Mouse (Mus musculus) gastrocnemius, adult 18-20 months (tissue): ENCODE measurements around the gene Wbp2. TPM values are rescaled to one million over a fixed set of nuclear protein-coding genes. Genes with fewer than 3 reads are reported as not detected.

Experiments used
- DNase-seq: peaks from one replicate; pipeline ENCODE4 v3.0.0; 2021; ENCODE audit warnings: low spot score
- total RNA-seq, 2 experiments: library from RNA; stranded (reverse); gene quantifications; 2 replicates each; pipeline ENCODE4 v1.2.3; 2021

The Wbp2 gene
- total RNA-seq, 2 experiments from 2014 or later, result 91.4 to 92.8 TPM

DNA sequence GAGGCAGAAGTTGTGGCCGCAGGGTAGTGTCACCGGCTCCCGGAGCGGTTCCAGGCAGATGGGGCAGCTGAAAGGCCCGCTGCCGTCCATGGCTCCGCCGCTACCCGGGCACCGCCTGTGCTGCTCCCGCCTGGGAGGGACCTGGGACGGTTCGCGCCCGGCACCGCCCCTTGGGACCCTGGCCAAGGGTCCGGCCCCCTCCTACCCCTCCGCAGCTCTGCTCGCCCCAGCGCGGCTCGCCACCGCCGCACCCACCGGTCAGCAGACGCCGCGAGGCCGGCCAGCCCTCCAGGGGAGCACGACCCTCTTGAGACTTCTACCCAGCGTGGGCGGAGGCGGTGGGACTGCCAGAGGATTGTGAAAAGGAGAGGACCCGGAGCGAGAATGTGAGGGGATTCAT lies 23.3 kb upstream of the Wbp2 start:
- DNase-seq, result peak; percentile 84

DNA sequence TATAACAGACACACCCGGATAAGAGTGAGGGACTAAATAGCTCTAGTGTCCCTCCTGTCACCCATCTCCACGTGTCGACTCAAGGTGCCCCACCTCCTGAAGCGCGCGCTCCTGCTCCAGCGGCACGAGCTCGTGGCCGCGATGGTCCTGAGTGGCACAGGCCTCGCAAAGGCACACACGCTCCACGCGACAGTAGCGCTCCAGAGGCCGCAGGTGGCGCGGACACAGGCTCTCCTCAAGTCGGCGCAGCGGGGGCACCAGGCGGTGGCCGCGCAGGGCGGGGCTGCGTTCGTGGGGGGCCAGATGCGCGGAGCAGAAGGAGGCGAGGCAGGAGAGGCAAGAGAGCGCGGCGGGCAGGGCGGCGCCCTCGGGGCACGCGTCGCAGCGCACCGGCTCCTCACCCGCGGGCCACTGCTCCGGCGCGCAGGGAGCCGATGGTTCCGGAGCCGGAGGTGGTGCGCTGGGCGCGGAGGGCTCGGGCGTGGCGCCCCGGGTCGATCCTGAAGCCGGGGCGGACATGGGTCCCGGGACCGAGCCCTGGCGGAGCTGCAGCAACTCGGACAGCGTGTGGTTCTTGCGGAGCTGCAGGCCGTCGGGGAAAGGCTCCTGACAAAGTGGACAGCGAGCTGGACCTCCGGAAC lies 22.8 kb upstream of the Wbp2 start:
- no peak for DNase-seq

DNA sequence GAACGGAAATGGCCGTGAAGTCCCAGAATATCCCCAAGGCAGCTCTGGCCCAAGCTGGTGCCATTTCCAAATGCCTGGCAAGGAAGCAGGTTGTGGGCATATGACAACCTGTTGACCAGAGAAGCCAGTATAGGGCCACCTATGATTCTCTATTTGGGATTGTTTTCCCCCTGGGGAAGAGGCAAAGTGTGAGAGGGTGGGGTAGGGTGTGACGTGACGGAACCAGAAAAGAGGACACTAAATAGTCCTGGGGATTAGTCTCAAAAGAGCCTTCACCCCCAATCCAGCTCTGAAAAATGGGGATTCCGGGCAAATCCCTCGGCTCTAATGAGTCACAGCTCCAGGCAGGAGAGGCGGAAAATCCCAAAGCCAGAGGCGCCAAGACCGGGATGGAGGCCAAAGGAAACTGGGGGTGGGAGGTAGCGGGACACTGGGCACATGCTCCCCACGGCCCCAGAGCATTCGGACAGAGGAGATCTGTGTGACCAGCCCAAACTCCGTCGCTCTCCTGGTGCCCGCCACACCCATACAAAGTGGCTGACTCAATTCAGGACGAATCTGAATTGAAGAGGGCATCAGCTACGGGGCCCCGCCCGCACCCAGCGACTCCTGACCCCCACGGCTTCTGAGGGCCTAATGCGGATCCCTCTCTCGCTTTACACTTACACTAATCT lies 21.8 kb upstream of the Wbp2 start:
- peak; percentile 81 for DNase-seq

DNA sequence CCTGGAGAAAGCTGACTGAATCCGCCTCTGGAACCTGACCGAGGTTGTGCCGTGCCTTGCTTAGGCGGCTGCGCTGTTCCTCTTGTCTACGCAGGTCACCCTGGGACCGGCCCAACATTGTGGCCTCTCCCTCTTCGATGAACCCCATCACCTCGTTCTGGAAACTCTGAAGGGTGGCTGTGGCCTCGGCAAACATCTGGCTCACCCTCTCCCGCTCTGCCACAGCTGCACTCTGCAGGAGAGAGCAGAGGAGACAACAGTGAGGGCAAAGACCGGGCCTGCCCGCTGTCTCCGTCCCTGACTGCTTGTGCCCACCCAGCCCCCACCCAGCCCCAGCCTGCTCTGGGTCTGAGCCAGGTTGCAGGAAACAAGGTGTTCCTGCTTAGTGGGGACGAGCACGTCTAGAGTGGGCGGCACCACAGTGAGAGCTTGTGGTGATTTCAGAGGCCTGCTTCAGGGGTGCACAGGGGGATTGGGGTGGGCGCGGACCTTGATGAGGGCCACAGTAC lies 21.0 kb upstream of the Wbp2 start:
- no peak for DNase-seq

DNA sequence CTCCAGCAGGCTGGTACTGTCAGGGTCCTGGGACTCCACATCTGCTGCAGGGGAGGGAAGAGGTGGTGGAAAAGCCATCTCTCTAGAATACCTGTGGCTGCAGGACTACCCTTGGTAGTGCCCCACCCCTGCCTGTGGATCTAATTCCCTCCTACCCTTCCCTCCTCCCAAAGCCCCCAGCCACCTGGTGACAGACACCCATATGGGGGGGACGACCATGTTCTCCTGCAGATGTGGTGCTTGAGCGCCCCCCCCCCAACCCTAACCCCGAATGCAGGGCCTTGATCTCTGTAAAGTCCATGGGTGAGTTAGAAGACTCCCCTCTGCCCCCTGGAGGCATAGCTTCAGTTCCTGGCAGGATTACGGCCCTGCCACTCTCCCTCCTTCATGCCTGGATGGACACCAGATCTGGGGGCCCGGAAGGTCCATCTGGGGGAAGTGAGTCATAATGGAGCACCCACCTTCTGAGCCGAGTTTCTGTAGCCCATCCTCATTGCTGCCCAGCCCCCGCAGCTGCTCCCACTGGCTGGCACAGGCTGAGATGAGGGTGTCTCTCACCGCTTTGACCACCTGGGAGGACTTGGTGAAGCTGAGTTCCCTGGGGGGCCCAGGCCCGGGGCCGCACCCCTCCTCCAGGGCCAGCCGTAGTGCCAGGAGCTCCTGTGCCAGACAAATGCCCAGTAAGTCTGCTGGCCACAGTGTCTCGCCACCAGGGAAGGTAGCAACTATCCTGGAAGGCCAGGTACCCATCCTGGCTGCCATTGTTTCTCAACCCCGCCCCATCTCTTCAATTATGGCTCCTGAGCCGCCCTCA lies 20.4 kb upstream of the Wbp2 start:
- DNase-seq, result no peak

DNA sequence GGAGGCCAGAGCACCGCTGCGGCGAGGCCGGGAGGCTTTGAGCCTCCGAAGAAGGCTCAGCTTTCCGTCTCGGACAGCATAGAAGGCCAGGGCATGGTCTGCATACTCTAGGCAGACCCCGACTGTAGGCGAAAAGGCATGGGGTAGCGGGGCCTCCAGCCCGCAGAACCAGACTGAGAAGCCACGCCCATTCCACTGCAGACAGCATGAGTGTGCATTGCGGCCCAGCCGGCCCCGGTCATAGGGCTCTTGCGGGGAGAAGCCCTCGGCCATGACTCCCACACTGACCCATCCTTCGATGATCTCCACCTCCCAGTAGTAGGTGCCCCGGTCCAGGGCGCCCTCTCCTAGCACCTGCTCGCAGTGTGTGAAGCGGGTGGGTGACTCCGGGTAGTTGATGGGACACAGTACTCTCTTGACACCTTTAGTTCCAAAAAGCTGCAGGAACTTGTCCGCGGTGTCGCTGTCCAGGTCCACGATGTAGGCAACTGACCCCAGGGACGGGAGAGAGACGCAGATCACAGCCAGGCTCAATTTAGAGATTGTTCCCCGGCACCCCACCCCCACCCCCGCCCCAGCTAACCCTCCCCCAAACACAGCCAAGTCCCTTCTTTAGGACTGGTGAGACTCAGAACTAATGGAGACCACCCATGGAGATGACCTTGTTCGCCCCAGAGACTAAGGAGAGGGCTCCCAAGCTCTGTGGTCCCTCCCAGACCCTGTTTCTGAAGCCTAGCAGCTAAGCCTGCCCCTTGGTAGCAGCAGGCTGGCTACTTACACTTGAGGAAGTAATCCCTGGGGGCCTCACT lies 19.6 kb upstream of the Wbp2 start:
- no peak for DNase-seq

DNA sequence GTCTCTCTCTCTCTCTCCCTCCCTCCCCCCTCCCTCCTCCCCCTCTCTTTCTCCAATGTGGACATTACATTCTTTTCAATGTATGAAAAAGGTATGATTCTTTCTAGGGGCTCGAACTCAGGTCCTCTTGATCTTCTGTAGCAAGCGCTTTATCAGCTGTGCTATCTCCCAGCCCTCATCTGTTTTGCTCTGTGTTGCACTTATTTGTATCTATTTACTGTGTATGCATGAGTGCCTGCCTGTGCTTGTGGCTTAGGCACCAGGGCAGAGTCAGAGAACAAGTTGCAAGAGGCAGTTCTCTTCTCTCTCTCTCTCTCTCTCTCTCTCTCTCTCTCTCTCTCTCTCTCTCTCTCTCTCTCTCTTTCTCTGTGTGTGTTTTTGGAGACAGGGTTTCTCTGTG lies 18.3 kb upstream of the Wbp2 start:
- no peak for DNase-seq

DNA sequence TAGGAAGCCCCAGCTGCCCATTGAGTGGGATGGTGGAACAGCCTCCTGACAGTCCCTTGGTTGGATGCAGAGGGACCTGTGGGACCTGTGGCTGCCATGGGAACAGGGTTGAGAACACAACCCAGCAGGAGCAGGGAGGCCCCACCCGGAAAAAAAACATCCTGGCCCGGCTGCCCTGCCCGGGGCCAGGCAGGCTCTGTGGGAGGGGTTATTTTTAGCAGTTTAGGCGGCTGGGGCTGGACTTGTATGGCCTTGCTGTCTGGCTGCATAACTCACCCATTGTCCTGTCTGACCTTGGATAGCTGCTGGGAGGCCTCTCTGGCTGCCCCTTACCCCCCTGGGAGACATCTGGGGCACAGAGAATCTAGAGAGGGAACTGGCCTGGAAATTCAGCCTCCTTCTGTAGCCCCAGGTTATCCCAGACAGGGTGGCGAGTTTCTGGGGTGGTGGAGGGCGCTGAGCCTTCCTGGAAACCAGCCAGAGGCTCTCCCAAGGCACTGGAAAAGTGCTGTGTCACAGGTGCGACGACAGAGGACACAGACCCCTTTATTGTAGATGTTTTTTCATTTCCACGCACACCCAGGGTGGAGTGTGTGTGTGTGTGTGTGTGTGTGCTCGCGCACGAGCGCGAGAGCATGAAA lies 17.3 kb upstream of the Wbp2 start:
- peak; percentile 75 for DNase-seq

DNA sequence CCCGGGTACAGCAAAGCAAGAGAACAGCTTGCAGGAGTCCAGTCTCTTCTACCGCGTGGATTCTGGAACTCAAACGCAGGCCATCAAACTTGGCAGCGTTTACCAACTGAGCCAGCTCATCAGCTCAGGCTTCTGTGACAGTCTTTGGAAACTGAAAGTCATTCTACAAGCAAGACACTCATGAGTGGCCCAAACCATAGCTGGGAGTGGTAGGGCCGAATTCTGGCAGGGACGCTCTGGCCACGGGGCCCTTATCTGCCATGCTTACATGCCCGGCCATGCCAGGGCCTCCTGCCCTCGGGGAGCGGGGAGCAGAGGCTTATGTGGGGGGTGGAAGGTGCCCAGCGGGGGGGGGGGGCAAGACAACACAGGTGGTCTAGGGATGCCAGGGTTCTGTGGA lies 16.8 kb upstream of the Wbp2 start:
- DNase-seq, result no peak

DNA sequence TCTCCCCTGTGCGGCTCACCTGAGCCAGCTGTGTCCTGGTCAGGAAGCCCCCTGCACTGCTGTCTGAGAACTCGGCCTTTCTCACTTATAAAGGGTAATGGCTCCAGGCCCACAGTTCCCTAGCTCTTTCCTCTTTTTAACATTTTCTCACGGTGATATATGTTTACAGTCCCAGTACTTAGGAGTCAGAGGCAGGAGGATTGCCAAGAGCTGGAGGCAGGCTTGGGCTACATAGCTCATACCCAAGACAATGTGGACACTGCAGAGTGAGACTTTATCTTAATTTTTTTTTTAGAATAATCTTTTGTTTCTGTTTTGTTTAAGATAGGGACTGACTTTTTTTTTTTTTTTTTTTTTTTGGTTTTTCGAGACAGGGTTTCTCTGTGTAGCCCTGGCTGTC lies 15.7 kb upstream of the Wbp2 start:
- DNase-seq, result no peak

DNA sequence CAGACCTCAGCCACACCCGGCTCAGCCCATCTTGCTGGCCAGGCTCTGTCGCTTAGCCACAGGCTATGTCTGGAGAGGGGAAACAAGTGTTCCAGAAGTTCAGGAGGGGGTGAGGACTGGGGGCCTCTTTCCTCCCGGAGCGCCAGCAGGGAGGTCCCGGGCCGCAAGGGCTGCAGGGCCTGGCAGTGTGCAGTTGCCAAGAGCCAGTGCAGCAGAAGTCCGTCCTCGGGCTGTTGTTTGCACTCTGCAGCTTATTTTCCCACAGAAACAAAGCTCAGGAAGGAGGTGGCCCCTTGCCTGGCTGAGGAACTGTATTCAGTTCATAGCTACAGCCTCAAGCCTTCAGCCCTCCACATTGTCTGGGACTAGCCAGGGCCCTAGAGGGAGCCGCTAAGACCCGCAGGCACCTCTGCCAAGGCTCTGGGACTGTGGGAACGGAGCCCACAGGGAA lies 15.2 kb upstream of the Wbp2 start:
- peak; percentile 55 for DNase-seq

DNA sequence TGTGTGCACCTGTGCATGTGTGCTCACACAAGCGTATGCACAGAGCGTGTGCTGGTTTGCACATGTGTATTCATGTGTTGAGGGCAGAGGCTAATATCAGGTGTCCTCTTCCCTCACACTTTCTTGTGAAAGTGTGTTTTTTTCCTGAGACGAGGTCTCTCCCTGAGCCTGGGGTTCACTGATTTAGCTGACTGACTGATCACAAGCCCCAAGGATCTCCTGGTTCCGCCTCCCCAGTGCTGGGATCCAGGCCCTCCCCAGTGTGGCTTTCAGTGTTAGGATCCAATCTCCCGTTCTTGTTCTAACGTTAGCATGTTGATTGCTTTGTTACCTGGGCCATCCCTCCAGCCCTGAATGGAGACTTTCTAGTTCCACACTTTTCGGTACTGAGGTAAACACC lies 14.0 kb upstream of the Wbp2 start:
- no peak for DNase-seq

DNA sequence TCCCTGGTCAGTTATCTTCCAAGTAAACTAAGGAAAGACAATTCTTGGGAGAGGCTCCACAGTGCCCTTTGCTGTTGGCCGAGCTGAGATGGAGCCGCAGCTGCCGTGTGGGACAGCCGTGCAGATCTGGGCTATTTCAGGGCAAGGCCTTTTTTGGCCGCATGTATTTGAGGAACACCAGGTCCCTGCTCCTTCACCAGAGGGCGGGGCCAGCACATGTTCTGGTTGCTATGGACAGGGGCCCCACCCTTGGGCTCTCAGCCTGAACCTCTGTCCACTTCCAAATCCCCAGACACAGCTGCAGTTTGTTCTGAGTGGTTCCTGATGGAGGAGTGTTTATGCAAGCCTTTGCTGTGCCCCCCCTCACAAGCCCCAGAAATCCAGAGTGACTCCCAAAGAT lies 13.6 kb upstream of the Wbp2 start:
- DNase-seq, result peak; percentile 91

DNA sequence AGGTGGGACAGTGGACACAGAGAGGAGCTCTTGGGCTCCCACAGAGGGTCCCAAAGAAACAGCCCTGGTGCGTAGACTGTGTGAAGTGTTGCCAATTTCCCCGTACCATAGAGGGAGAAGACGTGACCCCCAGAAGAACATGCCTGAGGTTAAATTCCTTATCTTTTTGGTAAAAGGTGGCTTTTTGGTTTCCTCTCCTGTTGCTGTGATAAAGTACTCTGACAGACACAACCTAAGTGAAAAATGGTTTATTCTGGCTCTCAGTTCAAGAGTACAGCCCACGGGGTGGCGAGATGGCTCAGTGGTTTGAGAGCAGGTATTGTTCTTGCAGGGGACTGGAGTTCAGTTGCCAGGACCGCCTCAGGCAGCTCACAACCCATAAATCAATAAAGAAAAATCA lies 12.7 kb upstream of the Wbp2 start:
- no peak for DNase-seq

DNA sequence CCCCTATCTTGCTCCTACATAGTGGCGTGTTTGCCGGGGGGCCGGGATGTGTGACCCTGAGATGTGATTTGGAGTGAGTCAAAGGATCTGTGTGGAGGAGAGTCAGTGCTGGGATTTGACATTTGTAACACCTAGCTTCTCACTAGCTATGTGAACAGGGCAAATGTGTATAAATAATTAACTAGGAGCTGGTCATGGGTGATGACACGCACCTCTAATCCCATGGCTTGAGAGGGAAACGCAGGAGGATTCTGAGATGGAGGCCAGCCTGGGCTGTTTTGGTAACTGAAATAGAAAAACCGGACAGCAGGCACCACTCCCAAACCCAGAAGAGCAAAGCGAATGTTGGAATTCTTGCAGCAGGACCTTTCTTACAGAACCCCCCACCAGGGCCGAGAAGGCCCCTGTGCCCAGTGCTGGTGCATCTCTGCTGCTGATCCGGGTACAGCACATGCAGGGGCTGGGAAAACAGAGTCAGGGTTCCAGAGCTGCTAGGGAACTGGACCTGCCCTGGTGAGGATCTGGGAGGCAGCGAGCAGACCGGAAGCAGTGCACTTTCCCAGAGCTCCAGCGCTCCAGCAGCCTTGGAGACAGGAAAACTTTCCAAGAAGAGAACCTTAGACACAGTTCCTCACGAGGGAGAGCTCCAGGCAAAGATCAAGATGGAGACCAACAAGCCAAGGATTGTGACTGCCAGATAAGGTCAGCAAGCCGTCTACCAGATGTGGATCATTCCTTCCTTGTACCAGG lies 12.1 kb upstream of the Wbp2 start:
- no peak for DNase-seq

DNA sequence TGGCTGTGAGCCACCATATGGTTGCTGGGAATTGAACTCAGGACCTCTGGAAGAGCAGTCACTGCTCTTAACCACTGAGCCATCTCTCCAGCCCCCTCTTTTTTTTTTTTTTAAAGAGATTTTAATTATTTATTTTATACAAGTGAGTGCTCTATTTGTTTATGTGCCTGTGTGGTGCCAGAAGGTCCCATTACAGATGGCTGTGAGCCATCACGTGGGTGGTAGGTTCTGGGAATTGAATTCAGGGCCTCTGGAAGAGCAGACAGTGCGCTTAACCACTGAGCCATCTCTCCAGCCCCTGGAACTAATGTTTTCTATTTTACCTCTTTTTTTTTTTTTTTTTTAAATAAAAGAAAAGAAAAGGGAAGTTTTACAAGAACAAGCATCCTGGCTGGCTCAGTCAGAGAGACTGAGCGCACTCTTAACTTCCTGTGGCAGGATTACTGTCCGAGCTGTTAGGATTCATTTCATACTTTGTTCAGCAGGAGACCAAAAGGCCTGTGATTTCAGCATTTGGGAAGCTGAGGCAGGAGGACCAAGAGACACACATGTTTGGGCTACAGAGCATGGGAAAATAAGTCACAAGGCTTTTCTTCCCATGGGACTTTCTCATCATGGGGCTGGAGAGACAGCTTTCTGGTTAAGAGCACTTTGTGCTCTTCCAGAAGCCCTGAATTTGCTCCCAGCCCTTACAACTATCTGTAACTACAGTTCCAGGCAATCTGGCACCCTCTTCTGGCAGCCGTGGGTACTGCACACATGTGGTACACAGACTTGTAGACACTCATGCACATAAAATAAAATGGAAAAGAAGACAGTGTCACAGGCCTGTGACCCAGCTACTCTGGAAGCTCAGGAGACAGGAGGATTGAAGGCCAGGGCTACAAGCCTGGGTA lies 9.7 kb upstream of the Wbp2 start:
- DNase-seq, result no peak

DNA sequence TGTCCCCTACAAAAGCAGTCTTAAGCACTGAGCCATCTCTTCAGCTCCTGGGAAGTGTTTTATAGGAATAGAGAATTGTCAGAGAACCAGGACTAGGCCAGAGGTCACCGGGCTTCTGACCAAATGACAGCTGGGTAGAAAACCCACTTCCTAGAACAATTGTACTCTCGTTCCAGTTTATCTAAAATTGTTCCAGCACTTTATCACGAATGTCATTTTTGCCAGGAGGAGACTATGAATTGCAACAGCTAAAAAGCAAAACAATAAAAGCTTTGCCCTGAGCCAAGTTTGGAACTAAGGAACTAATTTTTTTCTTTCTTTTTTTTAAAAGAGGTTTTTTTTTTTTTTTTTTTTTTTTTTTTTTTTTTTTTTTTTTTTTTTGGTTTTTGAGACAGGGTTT lies 8.8 kb upstream of the Wbp2 start:
- peak; percentile 54 for DNase-seq

DNA sequence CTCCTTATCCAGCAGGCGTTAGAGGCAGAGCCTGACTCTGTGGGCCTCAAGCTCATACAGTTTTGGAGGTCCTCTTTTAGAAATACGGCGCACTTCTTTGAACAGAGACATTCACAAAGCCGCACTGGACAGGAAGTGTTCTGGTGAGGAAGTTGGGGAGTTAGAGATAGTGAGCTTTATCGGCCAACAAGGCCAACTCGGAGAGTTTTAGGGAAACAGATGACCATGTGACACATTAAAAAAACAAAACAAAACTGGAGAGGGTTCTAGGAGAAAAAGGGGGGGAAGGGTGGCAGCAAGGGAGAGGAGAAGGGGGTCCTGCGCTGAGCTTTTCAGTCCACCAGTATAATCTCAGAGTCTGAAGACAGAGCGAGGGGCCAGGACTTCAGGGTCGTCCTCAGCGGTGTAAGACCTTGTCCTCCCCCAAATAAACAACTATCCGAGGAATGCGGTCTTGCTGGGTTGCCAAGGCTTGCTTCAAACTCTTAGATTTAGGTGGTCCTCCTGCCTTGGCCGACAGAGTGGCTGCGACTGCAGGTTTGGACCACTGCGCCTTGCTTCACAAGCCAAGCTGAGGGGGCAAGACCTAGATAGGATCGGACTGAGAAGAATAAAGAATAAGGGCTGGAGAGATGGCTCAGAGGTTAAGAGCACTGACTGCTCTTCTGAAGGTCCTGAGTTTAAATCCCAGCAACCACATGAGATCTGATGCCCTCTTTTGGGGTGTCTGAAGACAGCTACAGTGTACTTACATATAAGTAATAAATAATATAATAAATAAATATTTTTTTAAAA lies 7.2 kb upstream of the Wbp2 start:
- DNase-seq, result no peak
